Mouse (Mus musculus) megakaryocyte, embryonic 14.5 days (primary cell): ENCODE results near the gene Fhl3.

ENCODE experiments used
- FLI1 ChIP-seq: IDR thresholded peaks from 2 replicates; pipeline ENCODE4 v1.6.1; 2012; ENCODE audit warnings: low read length, inconsistent platforms, mixed read lengths
- GATA1 ChIP-seq: IDR thresholded peaks from 3 replicates; pipeline ENCODE4 v1.6.1; 2012; ENCODE audit warnings: mixed read lengths, low read length, inconsistent platforms, borderline replicate concordance

DNA sequence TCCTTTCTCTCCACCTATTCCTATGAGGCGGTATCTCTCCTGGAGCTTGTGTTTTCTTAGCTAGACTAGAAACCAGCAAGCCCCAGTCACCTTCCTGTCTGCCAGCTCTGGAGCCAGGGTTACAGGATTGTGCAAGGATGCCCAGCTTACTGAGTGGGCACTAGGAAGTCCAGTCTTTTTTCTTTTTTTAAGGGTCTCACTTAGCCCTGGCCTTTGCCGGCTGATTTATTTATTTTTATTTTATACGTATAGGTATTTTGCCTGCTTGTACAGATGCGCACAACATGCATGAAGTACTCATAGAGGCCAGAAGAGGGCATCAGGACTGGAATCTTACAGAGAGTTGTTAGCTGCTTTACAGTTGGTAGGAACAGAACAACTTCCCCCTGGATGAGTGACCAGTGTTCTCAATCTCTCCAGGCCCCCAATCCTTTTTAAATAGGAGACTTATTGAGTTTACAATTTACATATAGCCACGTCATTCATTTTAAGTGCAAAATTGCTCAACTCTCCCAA is 10.3 kb downstream of the Fhl3 start:
- no peak for TF ChIP-seq GATA1
- TF ChIP-seq FLI1: no peak
